21 mouse cellular contexts compared by ENCODE assay signal in genomic region chr12:33893956-33894355, GRCm38 (mm10). TPM values are rescaled to one million over a fixed set of nuclear protein-coding genes. Genes with fewer than 3 reads are reported as not detected.
DNase-seq lines count a peak whose midpoint lies in the region; ATAC-seq and TF ChIP-seq lines count a peak whose summit lies in the region.
"Had no signal": no experiment of that assay in that cellular context is flagged by ENCODE, and none has a peak within 500 bp of the region (broad histone marks: within the 10 kb centered on the region; RNA-seq: fewer than 3 reads in every experiment).

No protein-coding gene starts in this region.

- H3K4me1 ChIP-seq in limb, embryonic 11.5 days (ENCODE audit: control insufficient read depth, insufficient read depth, low read length): no peaks in the 10 kb centered on the region
- H3K4me1 ChIP-seq in limb, embryonic 10.5 days: 0 out of 2 replicates have a peak, but pooled peaks cover 3% of the 10 kb centered on the region
- no peaks in the 10 kb centered on the region for H3K4me1 ChIP-seq in liver, postnatal 0 days (ENCODE audit: insufficient read depth)
- H3K4me1 ChIP-seq: embryonic facial prominence, embryonic 15.5 days; forebrain, embryonic 12.5 days; intestine, embryonic 15.5 days; midbrain, embryonic 12.5 days had no signal

- no peak overlapping the region for H3K9ac ChIP-seq in limb, embryonic 11.5 days (ENCODE audit: low read length)
- no peak overlapping the region for H3K9ac ChIP-seq in liver, postnatal 0 days (replicated peaks)
- H3K9ac ChIP-seq: embryonic facial prominence, embryonic 15.5 days; forebrain, embryonic 12.5 days; intestine, embryonic 15.5 days; limb, embryonic 13.5 days; midbrain, embryonic 12.5 days had no signal

- no peak overlapping the region for H3K4me3 ChIP-seq in limb, embryonic 11.5 days (ENCODE audit: low read depth, low read length)
- H3K4me3 ChIP-seq in limb, embryonic 10.5 days: no peak overlapping the region
- no peak overlapping the region for H3K4me3 ChIP-seq in liver, postnatal 0 days (ENCODE audit: low read depth, low read length)
- H3K4me3 ChIP-seq: embryonic facial prominence, embryonic 15.5 days; forebrain, embryonic 12.5 days; intestine, embryonic 15.5 days; limb, embryonic 13.5 days; midbrain, embryonic 12.5 days had no signal

- no peak overlapping the region for H3K27ac ChIP-seq in limb, embryonic 11.5 days (replicated peaks; ENCODE audit: low read depth, low read length)
- H3K27ac ChIP-seq in limb, embryonic 10.5 days: no peak overlapping the region; the same call in 1 of the 2 replicates
- no peak overlapping the region for H3K27ac ChIP-seq in liver, postnatal 0 days (ENCODE audit: low read depth)
- H3K27ac ChIP-seq: embryonic facial prominence, embryonic 15.5 days; forebrain, embryonic 12.5 days; intestine, embryonic 15.5 days; limb, embryonic 13.5 days; midbrain, embryonic 12.5 days had no signal

- H3K27me3 ChIP-seq in limb, embryonic 11.5 days (ENCODE audit: control insufficient read depth, insufficient read depth, low read length): no peaks in the 10 kb centered on the region
- H3K27me3 ChIP-seq in limb, embryonic 10.5 days (ENCODE audit: low read depth, poor library complexity, severe bottlenecking): no peaks in the 10 kb centered on the region
- no peaks in the 10 kb centered on the region for H3K27me3 ChIP-seq in Patski
- H3K27me3 ChIP-seq in liver, postnatal 0 days (ENCODE audit: insufficient read depth, low read length): no peaks in the 10 kb centered on the region
- H3K27me3 ChIP-seq: embryonic facial prominence, embryonic 15.5 days; forebrain, embryonic 12.5 days; intestine, embryonic 15.5 days; limb, embryonic 13.5 days; midbrain, embryonic 12.5 days had no signal

- H3K36me3 ChIP-seq in limb, embryonic 11.5 days (ENCODE audit: control insufficient read depth, insufficient read depth, low read length): no peaks in the 10 kb centered on the region
- no peaks in the 10 kb centered on the region for H3K36me3 ChIP-seq in limb, embryonic 10.5 days
- H3K36me3 ChIP-seq in liver, postnatal 0 days (replicated peaks; ENCODE audit: insufficient read depth, low read length): no peaks in the 10 kb centered on the region
- H3K36me3 ChIP-seq: embryonic facial prominence, embryonic 15.5 days; forebrain, embryonic 12.5 days; intestine, embryonic 15.5 days; limb, embryonic 13.5 days; midbrain, embryonic 12.5 days had no signal

- TF ChIP-seq CTCF in Patski (IDR thresholded peaks at IDR 0.05): no peak
- TF ChIP-seq CTCF in liver, postnatal 0 days (IDR thresholded peaks at IDR 0.05; ENCODE audit: low read depth): no peak

- no peaks in the 10 kb centered on the region for H3K9me3 ChIP-seq in limb, embryonic 11.5 days (ENCODE audit: control insufficient read depth, low read length)
- H3K9me3 ChIP-seq in limb, embryonic 10.5 days (replicated peaks): no peaks in the 10 kb centered on the region
- H3K9me3 ChIP-seq in liver, postnatal 0 days (ENCODE audit: low read length): no peaks in the 10 kb centered on the region; the same call in 1 of the 2 replicates
- H3K9me3 ChIP-seq: embryonic facial prominence, embryonic 15.5 days; intestine, embryonic 15.5 days; limb, embryonic 13.5 days had no signal

- WGBS in limb, embryonic 11.5 days: 75% methylated on average over 2 of the region's 2 CpGs
- 82% methylated on average over 2 of the region's 2 CpGs for WGBS in limb, embryonic 10.5 days
- WGBS in liver, postnatal 0 days (ENCODE audit: insufficient replicate concordance): 73% methylated on average over 2 of the region's 2 CpGs

- intact Hi-C loops in heart, postnatal 36 days (cut with DNase I): no loop called here

- CTCF ChIA-PET in Patski (lab: Charles Lee): no interaction called here

- peak; percentile 50 to 55 for DNase-seq in cerebellum, postnatal 14 days
- DNase-seq in limb, embryonic 11.5 days (ENCODE audit: low spot score): peak; percentile 29
- DNase-seq in limb, embryonic 10.5 days (ENCODE audit: low spot score): no peak
- DNase-seq in Patski (ENCODE audit: low read depth, low spot score): peak; percentile 10
- peak; percentile 1 to 9 for DNase-seq in heart, postnatal 36 days
- DNase-seq in urinary bladder, adult 18-20 months (ENCODE audit: low spot score in 2 of 2): no peak
- no peak for DNase-seq in liver, postnatal 0 days
- DNase-seq: lung, postnatal 36 days; thymus, adult 2 months had no signal

- in situ Hi-C loops in Patski (cut with MboI; ENCODE audit: low pct_unique_long_range_greater_than_20kb): no loop called here

- TF ChIP-seq EP300 in liver, postnatal 0 days (IDR thresholded peaks at IDR 0.05; ENCODE audit: low read depth): no peak

- H3K4me2 ChIP-seq in limb, embryonic 11.5 days (ENCODE audit: low read depth, severe bottlenecking): no peak overlapping the region
- no peak overlapping the region for H3K4me2 ChIP-seq in liver, postnatal 0 days (ENCODE audit: low read depth, low read length)
- H3K4me2 ChIP-seq: embryonic facial prominence, embryonic 15.5 days; forebrain, embryonic 12.5 days; intestine, embryonic 15.5 days; limb, embryonic 13.5 days; midbrain, embryonic 12.5 days had no signal

- no peak for ATAC-seq in cerebellum, adult (ENCODE audit: insufficient number of reproducible peaks, low FRiP score, low TSS enrichment)
- no peak for ATAC-seq in limb, embryonic 11.5 days (ENCODE audit: insufficient number of reproducible peaks, low FRiP score, low TSS enrichment, low read depth)
- ATAC-seq in Patski: no peak
- no peak for ATAC-seq in liver, postnatal 0 days
- ATAC-seq: intestine, embryonic 15.5 days had no signal

- POLR2A ChIA-PET in Patski (lab: Charles Lee): no interaction called here

RNA-seq across cellular contexts. Expression of gene Ferd3l, which starts 34.3 kb away (rescaled TPM):
- not detected in 2 replicates for polyA plus RNA-seq in limb, embryonic 11.5 days (2014; fragmentation: Nextera tagmentation; extraction: Ambion mirVana)
- polyA plus RNA-seq in limb, embryonic 10.5 days (2016; fragmentation: Nextera tagmentation; extraction: Ambion mirVana): not detected in 2 replicates
- not detected for polyA plus RNA-seq in Patski (2021)
- total RNA-seq in heart, postnatal 36 days (2021): not detected
- not detected in 2 replicates for polyA plus RNA-seq in liver, postnatal 0 days (2015; fragmentation: Nextera tagmentation; extraction: Ambion mirVana)
- total RNA-seq: common myeloid progenitor, adult 5-6 weeks; ES-E14; layer of hippocampus, postnatal 25 days had no signal
- polyA plus RNA-seq: C2C12; embryonic facial prominence, embryonic 15.5 days; heart, embryonic 14.5 days; intestine, embryonic 15.5 days; limb, embryonic 13.5 days; liver, embryonic 16.5 days; thymus, adult 2 months had no signal

Comparison
In these comparisons a context has a peak if more than half of its experiments do, and no peak if none do; other contexts are left out.
1. DNase-seq: peak in cerebellum, postnatal 14 days (2 of 2), limb, embryonic 11.5 days (single experiment), Patski (single experiment) and heart, postnatal 36 days (2 of 2); none in limb, embryonic 10.5 days (single experiment), urinary bladder, adult 18-20 months (0 of 2) and liver, postnatal 0 days (single experiment).